Mouse (Mus musculus): ENCODE measurements around the gene Bcl7c.

- TF ChIP-seq EP300 (IDR thresholded peaks at IDR 0.05; ENCODE audit: low read length): no peak
- no peak for TF ChIP-seq CTCF (conservative IDR thresholded peaks at IDR 0.05 in 1 of 2, IDR thresholded peaks at IDR 0.05 in 1 of 2; ENCODE audit: low read depth in 2 of 2, low read length in 2 of 2)
- TF ChIP-seq POLR2AphosphoS2 (IDR thresholded peaks at IDR 0.05; ENCODE audit: low read depth, low read length): no peak
- no peak for TF ChIP-seq POLR2A (IDR thresholded peaks at IDR 0.05; ENCODE audit: low read depth, low read length)
- no peak for TF ChIP-seq MYC (IDR thresholded peaks at IDR 0.05; ENCODE audit: low read depth, low read length)
- no peak for TF ChIP-seq GABPA (IDR thresholded peaks at IDR 0.05; ENCODE audit: insufficient replicate concordance, low read depth, low read length)
- no peak for TF ChIP-seq USF2 (conservative IDR thresholded peaks at IDR 0.05; ENCODE audit: low read depth, low read length)
- no peak for TF ChIP-seq CHD1 (IDR thresholded peaks at IDR 0.05; ENCODE audit: low read depth, low read length)
- TF ChIP-seq TCF12 (IDR thresholded peaks at IDR 0.05; ENCODE audit: low read depth, low read length): no peak
- TF ChIP-seq TBP (conservative IDR thresholded peaks at IDR 0.05; ENCODE audit: low read depth, low read length): no peak
- no peak for TF ChIP-seq JUN (IDR thresholded peaks at IDR 0.05; ENCODE audit: insufficient read depth, low read depth, low read length)
- no peak for TF ChIP-seq USF1 (IDR thresholded peaks at IDR 0.05; ENCODE audit: low read depth, low read length)
- TF ChIP-seq HCFC1 (IDR thresholded peaks at IDR 0.05; ENCODE audit: low read depth, low read length): no peak
Observed at GRCm38 (mm10) chr7:127752069-127752468, 43.3 kb upstream of the Bcl7c start.
